Mouse (Mus musculus) 416B (cell line): ENCODE results near the gene Tcf7.

Experiments used
- DNase-seq: peaks from one replicate; pipeline ENCODE4 v3.0.0; 2011; ENCODE audit warnings: low read depth

Tcf7 gene

DNA sequence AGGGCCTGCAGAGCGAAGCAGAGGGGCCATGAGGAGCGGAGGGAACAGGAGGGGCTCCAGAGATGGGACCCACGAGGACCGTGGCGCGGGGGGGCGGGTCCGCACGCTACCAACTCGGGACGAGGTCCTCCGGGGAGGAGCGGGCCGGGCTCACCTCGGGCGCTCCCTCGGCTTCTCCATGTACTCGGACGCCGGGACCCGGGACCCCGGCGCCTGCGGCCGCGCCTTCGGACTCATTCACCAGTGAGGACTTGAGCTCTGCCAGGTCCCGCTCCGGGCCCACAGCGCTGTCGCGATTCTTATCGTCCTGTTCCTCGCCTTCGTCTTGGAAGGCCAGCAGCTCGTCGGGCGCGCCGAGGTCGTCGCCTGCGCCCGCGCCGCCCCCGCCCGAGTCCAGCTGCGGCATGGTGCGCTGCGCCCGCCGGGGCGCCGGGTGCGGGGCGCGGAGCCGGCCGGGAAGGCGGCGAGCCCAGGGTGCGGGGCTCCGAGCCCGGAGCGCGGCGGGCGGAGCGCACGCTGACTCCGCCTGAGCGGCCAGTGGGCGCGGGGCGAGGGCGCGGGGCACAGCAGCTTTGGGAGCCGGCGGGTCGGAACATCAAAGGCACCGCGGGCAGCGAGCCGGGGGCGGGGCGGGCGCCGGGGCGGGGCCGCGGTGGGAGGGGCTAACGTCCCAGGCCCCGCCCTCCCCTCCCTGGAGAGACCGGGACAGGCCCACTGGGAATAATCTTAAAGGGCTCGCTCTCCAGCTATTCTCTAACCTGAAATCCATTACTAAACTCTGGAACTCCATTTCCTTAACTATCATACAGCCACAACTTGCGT is at the start of gene Tcf7:
Gene Tcf7 (minus strand): TSS at position 241 of the 822 bp plus-strand sequence.
- DNase-seq = no peak

DNA sequence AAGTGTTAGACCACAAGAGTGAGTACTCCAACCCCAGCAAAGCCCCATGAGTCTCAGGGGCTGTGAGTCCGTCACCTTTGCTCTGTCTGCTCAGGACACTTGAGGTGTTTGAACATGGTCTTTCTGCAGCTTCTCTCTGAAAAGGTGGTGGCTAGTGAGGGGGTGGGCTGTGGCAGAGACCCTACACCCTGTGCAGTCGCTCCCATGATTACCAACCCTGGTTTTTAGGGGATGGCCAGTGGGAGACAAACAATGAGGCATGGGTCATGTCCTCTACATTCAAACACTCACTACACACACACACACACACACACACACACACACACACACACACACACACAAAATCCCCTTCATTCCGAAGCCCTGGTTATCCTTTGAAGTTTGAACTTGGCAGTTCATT is 44.5 kb upstream of the Tcf7 start:
- DNase-seq = no peak

DNA sequence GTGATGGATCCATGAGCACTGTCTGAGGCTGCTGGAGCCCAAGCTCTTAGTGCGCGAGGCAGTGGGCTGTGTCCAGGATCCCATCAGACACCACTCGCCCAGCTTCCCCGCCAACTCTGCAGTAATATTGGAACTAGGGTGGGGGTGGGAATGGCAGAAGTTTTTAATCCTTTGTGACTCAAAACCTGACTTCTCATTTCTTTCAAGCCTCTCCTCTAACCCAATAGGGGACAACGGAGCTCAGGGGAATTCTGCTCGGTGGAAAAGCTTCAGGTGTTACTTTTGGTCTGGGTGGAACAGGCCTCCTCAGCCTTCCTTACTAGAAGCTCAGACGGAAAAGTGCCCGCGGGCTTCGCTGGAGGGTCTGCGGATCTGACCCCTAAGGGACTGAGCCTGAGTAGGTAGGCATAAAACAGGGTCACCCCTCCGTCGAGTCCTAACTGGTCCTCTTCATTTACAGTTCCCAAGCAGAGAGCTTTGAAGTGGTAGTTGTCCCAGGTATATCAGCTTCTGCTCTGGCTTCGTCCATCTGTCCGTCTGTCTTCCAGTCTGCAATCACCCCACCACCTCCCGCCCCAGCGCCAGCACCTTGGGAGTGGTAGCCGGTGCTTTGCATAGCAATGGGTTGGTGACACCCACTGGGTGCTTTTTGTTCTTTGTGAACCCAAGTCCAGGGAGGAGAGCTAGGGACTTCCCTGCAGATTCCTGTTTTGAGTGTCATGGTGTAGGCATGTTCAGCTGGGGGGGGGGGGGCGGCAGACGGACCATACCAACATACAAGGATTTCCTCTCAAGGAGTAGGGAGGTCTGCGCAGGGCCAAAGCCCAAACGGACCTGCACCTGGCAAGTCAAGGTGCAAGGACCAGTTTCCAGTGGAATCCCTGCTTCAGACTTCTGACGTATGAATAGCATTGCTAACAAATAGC is 41.9 kb upstream of the Tcf7 start:
- DNase-seq = no peak

DNA sequence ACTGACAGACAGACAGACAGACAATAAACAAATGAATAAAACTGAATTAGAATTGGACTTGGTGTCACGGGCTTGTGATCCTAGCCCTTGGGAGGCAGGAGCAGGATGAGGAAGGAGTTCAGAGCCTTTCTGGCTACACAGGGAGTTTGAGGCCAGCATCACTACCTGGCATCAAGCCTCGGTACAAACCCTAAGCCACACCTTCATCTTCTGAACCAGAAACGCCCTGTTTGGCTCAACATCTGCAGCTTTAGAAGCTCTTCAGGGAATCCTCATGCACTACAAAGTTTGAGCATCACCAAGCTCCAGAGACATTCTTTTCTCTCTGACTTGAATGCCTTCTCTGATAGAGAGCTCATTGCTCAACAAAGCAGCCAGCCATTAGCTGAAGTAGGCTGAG is 38.7 kb upstream of the Tcf7 start:
- no peak for DNase-seq

GRCm38 (mm10) chr11:52320529-52320928 is 37.7 kb upstream of the Tcf7 start:
- no peak for DNase-seq

DNA sequence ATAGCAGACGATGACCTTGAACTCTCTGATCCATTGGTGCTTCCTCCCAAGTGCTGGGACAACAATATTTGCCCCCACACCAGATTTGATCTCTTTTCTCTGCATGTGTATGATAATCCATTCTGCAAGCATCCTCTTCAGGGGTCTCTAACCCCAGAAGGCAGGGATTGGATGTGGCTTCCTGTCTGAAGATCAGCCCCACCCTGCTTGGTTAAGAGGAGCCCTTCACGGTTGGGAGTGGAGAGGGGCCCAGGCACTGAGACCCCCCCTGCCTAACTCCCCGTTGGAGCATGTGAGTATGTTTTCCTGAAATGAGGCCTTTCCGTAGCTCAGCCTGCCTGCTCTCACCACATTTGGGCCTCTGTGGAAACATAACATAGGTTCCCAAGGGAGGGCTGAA is 36.9 kb upstream of the Tcf7 start:
- DNase-seq = no peak

GRCm38 (mm10) chr11:52318445-52318844 is 35.6 kb upstream of the Tcf7 start:
- DNase-seq = peak; percentile 69

- DNase-seq = peak; percentile 55
Measured at GRCm38 (mm10) chr11:52314102-52314793, 31.4 kb upstream of the Tcf7 start.

DNA sequence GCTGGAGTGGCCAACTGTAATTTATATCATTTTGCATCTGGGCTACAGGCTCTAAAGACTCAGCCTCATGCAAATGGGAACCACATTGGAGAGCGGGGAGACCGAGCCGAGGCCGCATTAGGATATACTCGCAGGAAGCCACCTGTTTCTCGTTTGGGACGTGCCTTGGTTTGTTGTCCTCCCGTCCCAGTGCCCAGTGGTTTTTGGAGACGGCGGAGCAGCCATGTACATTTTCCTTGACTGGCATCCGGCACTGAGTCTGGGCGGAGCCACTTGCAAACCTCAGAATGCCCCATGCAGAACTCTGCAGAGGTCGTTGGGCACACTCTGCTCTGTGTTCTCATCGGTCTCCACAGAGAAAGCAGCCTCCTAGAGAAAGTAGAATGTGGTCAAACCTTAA is 27.9 kb upstream of the Tcf7 start:
- no peak for DNase-seq

DNA sequence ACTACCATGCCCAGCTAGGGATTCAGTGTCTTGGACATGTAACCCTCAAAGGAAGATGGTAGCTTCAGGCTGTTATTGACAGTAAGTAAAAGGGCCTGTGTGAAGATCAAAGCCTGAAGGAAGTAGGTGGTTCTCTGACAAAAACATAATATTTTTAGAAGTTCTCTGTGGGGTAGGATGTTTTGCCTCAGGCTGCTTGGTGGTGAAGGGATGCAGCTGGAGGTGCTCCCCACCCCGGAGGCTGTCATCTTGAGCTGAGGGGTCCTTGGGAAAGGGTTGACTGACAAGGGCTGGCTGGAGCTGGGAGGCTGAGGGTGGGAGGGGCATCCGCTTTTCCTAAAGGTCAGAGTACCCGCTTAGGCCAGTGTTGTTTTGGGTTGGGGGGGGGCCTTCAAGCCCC is 26.7 kb upstream of the Tcf7 start:
- DNase-seq = no peak

GRCm38 (mm10) chr11:52306431-52306830 is 23.6 kb upstream of the Tcf7 start:
- DNase-seq = peak; percentile 55

DNA sequence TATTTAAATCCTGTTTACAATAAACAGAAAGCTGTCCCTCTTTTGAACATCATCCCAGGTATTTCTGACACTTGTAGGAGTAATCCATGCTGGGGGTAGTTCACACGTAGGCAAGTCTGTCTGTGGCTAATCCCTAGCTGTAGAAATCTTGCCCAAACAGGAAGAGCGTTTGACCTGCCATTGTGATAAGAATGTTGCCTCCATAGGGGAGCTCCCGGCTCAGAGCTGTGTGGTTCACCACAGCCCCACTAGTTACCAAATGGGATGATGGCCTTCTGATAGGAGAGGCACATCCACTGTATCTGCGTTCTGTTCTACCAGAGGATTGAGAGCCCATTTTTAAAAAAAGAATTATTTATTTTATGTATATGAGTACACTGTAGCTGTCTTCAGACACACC is 22.5 kb upstream of the Tcf7 start:
- DNase-seq = peak; percentile 96

- DNase-seq = no peak
Measured at GRCm38 (mm10) chr11:52302668-52303067, 19.9 kb upstream of the Tcf7 start.

- DNase-seq = no peak
Measured at GRCm38 (mm10) chr11:52299687-52300086, 16.9 kb upstream of the Tcf7 start.

GRCm38 (mm10) chr11:52298955-52299354 is 16.1 kb upstream of the Tcf7 start:
- DNase-seq = no peak

- DNase-seq = peak; percentile 69
Measured at GRCm38 (mm10) chr11:52297352-52297751, 14.5 kb upstream of the Tcf7 start.

DNA sequence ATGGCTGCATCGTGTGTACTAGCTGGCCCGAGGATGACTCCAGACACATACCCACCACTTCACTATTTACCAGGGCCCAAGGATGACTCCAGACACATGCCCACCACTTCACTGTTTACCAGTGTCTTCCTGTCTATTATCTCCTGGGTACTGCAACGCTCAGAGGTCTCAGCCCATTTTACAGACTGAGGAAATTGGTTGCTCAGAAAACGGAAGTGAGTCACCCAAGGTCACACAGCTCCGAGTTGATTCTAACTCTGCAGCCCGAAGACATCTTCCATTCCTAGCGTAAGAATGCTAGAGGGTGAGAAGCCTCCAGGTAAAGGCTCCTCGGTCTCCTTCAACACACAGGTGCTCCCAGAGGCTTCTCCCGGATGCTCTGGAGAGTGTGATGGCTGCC is 11.3 kb upstream of the Tcf7 start:
- peak; percentile 89 for DNase-seq

DNA sequence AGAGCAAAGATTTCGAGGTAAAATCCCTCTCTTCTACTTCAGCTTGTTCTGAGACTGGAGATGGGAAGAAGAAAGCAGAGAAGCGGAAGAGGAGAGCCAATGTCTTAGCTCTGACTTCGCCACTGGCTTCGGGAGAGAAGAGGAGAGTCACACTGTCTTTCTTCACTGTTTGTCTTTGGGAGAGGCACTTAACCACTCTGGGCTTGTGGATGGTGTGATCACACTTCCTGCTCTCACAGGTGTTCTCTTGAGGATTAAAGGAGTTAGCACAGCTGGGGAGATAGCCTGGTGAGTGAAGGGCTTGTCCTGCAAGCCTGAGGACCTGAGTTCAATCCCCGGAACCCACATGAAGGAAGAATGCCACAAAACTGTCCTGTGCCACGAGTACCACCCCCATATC is 10.1 kb upstream of the Tcf7 start:
- no peak for DNase-seq

DNA sequence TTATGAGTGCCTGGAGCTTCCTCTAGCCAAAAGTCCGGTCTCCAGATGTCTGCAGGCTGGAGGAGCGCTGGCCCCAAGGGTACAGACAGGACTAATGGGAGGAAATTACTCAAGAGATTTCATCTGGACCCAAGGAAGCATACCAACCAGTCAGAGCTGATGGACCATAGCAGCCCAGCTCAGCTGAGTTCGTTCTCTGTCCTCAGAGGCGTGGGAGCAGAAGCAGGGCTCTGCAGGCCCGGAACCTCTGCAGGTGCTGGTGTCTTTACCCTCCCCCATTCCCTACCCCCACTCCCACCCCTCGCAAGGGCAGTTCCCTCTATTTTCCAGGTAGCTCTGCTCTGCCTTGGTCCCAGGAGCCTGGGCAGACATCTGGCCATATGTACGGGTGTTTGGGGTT is 9.5 kb upstream of the Tcf7 start:
- DNase-seq = no peak

GRCm38 (mm10) chr11:52286958-52287305 is 4.1 kb upstream of the Tcf7 start:
- no peak for DNase-seq

DNA sequence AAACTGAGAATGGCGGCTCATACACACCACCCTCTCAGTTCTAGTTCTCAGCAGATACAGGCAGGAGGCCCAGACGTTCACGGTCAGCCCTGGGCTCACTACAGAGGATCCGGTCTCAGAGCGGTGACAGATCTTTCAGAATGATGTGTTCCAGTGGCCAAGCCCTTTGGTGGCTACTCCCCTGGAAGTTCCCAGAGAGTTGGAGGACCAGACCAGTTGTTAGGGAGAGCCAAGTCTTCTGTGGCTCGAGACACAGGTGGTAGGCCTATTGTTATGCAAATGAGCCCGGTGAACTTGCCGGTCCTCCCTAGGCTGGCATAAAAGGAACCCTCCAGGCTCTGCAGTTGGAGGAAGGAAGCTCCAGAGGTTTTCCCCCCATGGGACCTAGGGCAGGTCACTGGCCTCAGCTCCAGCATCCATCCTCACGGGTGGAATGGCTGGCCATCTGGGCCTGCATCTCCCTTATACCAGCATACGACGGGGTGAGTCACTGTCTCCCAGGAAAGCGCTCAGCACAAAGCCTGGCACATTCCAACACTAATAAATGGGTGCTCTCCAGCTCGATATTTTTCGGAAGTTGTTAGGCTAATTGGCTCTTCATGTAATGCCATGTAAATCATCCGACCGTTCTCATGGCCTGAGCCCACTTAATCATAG is 3.6 kb upstream of the Tcf7 start:
- no peak for DNase-seq
